Mouse (Mus musculus) spleen, adult 18-20 months (tissue): ENCODE results near the gene Fam181a.

Experiments
- DNase-seq, 2 experiments: peaks; one replicate each; pipeline ENCODE4 v3.0.0; 2022; ENCODE audit warnings: mixed read lengths in 2 of 2

Fam181a gene

DNA sequence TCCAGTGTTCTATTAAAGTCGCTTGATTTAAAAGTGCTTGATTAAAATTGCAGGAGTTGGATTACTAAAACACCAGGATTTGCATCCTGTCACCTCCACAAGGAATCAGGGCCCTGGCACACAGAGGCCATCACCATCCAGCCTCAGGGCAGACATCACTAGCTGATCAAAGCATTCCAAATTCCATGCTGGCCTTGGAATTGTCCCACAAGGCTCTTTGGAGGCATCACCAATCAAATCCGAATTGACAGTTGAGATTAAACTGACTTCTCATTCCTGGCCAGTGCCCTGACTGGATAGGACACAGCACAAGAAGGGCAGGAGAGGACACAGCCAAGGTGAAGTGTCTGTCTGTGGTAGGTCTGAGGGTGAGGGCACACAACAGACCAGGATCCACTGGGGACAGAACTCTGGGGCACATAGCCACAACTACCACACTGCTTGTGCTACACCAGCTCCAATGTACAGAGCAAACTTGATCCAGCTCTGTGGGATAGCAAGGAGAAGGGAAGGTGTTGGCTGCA, at the start of gene Fam181a:
Fam181a (plus strand) TSS at position 232 of the 524 bp plus-strand sequence.
- no peak for DNase-seq

DNA sequence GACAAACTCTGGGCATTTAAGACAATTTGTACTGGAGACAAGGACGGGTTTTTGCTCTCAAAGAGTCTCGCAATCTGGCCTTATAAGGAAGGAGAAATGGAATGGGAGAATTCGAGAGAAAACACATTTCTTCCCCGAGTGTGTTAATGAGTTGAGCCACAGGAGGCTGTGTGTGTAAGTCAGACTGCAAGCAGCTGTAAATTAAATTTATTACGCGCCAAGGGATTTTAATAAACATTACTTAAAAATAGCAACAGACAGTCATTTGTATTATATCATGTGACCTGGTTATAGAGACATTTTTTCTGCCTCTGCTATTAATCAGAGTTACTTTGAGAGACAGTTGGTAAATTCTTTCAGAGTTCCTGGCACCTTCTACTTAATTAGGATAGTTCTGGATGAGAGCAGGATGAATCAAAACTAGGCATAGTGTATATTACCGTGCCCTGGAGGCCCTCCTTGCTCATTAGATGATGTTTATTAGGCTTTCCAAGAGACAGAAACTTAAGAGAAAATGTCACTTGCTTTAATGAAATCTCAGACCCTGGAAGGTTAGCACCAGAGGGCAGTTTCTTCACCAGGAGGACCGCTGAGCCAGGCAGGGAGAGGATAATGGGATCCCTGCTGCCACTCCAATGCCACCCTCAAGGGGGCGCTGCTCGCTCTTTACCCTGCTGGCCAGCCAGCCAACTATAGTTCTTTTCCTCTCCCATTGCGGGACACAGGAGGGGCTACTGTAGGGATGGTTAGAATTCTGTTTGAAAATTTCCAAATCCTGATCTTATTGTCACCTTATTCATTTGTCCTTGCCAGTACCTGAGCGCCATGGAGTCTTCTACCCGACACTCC, 48.5 kb upstream of the Fam181a start:
- peak in 1 of 2 experiments; percentile 23 for DNase-seq

DNA sequence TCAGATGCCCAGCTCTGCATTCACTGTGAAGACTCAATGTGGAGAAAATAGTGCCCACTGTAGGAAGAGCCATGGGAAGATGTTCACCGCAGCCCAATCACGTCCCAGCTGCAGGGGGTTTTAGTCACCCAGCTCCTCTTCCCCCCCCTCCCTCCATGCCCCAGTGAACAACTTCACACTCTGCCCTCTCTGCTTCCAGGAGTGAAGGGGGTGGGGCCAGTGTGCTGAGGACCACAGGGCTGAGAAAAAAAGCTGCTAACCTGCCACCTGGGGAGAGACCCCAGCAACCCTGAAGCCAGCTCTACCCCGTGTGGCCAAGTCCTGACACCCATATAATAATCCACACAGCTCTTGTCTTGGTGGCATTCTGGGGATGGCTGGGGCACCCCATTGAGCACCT, 44.2 kb upstream of the Fam181a start:
- no peak for DNase-seq

DNA sequence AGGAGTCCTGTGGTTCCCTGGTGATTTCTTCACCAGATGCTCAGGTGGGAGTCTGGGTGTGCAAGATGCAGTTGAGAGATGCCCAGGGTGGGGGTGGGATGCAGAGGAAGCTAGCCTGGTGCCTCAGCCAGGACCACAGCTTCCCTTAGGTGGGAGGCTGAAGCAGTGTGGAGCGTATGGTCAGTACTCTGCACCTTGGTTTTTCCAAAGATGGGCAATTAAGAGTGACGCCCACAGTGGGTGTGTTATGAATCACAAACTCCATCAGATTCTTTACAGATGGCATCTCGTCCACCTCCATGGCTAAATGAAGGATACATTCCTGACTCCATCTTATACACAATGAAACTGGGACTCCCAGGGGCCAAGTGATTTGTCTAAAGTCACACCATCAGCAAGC, 38.6 kb upstream of the Fam181a start:
- DNase-seq = no peak

DNA sequence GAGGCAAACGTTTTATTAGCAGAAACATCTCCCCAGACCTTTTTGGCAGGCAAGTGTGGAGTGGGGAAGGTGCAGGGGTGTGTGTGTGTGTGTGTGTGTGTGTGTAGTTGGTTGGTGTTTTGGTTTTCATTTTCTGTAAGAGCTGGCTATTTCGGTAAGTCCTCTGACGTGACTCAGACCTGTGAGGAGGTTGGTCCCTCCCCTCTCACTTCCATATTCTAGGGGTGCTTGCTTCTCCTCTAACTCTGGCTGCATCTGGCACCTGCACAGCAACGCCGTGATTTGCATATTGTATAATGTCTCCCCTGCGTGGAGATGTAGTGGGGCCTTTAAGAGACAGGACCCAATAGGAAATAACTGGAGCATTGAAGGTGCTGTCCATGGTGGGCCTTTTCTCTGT, 37.7 kb upstream of the Fam181a start:
- DNase-seq = no peak

DNA sequence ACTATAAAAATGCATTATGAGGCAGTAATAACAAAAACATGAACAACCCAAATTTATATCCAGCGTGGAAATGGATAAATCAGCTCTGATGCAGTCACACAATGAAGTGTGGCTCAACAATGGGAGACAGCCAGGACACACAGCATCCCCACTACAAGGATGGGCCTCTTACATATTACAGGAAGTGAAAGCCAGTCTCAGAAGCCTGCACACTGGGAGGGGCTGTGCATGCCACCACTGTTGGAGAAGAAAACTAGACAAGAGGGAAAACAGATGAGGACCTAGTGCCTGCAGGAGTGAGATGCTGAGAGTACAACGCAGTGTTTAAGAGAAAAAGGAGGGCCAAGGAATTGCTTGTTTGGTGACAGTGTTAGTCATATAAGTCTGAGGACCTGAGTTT, 37.0 kb upstream of the Fam181a start:
- no peak for DNase-seq

DNA sequence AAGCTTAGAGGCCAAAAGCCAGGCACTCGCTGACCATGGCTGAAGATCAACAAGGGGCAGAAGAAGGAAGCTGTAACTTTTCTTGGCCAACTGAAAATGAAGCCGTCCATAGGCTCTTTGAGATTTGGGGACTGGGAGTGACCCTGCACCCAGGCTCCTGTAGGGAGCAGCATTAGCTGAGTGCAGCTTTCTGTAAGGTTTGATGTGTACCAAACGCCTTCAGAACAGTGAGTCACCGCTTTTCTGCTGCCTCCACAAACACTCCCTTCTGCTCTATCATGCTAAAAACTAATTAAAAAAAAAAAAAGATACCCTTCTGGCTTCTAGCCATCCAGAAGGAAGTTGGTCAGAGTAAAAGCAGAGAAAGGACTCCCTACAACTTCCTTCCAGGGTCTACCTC, 34.4 kb upstream of the Fam181a start:
- DNase-seq = no peak

DNA sequence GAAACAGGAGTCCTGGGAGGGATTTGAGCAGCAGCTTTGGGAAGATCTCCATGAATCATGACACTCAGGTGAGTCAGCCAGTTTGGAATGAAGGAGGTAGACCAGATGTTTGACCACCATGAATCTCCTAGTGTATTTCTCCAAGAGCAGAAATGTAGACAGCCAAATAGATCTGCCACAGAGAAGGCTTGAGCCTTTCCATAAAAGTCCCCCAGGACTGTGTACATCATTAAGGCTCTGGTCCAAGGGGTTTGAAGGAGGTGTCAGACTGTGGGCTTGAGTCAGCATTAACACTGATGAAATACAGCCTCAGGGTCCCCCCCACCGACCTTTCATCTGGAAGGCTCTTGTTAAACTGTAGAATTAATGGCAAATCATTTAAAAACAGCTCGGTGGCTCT, 29.3 kb upstream of the Fam181a start:
- DNase-seq = no peak

DNA sequence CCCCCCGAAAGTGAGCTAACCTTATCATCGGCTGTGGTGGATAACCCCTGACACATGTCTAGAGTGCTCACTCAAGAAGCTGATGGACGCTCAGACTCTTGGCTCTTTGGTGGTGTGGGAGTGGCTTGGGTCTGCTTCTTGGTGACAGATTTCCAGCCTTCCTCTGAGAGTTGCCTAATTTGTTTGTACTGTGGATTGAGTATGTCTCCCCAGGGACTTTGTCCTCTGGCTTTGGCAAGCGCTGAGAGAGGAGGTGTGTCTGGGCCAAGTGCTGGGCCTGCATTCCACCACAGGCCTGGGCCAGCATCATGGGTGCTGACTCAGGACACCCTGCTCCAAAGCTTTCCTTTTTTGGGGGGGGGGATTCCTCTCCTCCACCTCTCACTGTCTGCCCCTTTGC, 28.9 kb upstream of the Fam181a start:
- no peak for DNase-seq

DNA sequence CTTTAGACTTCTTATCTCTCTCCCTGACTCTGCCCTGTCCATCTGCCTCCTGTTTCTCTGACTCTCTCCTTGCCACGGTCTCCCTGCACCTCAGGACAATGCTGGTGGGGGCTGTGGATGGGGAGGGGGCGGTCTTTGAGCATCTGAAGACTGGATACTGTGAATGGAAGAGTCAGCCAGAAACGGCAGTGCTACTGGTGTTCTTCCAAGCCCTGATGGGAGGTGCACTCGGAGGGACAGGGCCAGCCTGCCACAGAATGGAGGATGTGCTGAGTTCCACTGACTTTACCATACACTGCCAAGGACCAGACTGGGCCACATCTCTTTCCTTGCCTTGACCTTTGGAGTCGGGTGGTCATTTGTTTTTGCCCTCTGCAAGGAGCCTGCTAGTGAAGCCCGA, 27.8 kb upstream of the Fam181a start:
- DNase-seq = no peak

DNA sequence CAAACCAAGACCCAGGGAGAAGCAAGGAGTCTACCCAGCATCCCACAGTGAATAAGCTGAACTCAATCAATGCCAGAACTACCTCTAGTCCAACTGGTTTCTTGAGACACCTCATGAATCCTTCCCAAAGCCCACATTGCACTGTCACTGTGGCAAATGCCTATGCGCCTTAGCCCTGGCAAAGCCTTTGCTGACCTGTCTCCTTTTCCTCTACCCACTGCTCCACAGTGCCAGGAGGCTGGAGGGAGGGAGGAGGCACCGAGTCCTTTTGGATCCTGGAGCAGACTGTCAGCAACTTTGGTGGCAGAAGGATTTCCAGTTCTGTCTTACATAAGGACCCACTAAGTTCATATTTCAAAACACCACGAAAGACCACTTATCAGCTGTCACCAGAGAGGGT, 27.4 kb upstream of the Fam181a start:
- no peak for DNase-seq

DNA sequence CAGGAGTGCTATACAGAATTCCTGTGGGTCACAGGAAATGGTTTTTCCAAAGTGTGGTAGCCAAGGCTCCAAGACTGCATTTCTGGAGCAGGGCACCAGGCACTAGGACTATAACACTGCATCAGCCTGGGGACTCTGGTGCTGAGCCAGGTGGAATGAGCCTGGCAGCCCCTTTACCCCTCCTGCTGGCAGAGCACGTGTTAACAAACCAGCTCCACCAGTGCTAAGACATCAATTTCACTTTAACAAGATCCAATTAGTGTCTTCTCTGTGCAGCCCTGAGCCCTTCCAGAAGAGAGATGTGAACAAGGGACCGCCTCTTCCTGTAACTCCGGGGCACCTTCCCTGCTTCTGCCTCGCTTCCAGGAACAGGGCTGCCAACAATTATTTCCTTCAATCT, 23.5 kb upstream of the Fam181a start:
- no peak for DNase-seq

DNA sequence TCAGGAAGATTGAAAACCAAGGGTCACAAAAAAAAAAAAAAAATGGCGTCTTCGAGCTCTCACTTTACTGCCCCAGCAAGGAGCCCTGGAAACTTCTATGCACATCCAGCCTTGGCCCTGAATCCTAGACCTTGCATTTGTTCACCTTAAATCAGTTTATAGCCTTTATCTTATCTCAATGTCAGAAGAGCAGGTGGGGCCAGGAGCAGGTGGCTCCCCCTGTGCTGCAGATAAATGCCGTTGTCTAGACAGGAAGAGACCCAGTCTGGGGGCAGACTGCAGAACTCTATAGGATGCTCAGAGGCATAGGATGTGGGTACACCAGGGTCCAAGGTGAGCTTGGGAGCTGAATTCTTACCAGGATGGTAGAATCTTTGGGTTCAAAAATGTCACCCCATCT, 18.4 kb upstream of the Fam181a start:
- DNase-seq = no peak

DNA sequence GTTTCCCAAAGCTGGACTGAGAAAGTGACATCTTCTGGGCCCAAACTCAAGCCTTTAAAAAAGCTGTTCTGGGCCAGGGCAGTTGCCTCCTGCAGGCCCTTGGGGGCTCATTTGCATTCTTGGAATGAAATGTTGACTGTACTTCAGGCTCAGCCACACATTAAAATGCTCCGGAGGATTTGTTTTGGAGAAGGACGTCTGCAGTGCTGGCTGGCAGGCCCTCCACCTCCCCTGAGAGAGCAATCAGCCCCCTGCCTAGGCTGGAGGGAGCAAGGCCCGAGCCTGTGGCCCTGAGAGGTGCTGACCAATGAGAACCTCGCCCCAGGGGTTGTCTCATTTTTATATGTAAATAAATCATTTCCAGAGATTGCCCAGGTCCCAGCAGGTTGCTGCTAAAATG, 14.5 kb upstream of the Fam181a start:
- DNase-seq = no peak

DNA sequence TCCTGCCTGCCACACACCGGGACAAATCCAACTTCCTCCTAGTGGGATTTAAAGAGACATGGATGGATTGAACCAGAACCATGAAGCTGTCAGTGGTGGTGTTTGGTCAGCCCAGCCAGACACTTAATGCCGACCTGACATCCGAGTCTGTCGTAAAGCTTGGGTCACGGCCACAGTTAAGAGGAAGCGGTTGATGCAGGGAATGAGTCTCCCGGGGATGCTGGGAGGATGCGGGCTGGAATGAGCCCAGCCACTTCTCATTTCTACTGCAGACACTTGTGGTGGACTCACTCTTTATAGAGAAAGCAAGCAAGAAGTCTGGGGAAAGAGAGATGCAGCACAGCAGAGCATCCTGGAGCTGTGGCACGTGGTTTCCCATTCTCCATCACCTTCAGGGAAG, 10.3 kb upstream of the Fam181a start:
- no peak for DNase-seq

DNA sequence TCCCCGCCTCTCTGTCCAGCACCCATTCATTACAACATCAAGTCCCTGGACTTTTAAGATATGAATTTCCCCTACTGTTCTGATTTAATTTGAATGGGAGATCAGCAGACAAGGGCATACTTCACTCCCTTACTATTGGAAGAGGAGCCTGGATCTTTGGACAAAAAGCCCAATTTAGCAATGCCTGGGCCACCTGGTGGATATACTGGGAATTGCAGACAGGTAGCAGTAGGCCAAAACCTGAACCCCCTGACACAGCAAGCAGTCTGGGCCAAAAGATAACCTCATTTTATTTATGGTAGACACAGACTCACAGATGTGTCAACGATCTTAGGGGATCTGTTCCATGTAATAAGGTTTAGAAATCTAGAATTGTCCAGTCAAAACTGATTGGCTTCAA, 9.1 kb upstream of the Fam181a start:
- DNase-seq = peak in 1 of 2 experiments; percentile 53

DNA sequence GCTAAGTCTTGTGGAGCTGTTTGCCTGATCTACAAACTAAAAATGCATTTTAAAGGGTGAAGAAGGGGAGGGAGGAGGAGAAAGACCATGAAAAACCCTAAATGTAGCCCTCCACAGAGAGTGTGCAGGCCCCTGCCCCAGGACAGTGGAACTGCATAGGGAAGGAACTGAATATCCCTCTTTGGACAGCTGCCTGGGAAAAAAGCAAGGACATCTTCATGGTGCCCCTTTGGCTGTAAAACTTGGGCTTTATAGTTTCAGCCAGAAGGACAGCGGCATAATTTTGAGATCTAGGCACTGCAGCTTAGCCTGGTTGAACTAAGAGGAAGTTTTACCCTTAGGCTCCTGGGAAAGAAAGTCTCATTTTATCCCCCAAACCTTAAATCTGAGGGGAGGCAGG, 7.8 kb upstream of the Fam181a start:
- DNase-seq = no peak

DNA sequence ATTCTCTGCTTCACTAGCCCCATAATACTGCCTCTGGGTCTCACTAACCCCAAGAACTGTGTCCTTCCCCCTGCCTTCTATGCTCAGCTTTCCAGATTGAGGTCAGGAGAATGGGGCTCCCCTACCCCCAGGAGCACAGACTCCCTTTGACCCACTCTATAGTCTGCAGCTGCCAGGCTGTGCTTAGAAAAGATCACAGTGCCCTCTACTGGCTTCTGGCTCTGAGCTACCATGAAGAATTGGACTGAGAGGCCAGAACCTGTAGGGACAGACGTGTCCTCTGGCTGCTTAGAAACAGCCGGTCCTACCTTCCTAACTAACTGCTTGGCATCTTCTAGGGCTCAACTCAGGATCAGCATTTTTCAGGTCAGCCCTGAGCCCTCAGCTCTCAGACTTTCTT, 4.6 kb upstream of the Fam181a start:
- no peak for DNase-seq

DNA sequence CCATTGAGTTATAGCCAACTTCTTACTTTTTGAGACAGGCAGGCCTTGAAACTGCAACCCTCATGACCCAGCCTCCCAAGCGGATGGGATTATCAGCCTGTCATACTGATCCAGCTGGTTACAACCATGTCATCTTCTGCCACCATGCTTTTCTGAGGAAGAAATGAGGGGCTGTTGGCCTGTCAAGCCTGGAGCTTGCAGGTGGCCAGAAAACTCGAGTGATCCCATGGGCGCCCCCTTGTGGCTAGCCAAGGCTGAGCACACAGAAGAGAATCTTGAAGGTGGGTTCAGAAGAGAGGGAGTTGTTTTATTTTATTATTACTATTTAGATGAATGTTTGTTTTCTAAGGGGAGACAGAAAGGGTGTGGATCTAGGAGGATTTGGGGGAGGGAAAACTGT, 4.1 kb upstream of the Fam181a start:
- DNase-seq = peak in 1 of 2 experiments; percentile 53

DNA sequence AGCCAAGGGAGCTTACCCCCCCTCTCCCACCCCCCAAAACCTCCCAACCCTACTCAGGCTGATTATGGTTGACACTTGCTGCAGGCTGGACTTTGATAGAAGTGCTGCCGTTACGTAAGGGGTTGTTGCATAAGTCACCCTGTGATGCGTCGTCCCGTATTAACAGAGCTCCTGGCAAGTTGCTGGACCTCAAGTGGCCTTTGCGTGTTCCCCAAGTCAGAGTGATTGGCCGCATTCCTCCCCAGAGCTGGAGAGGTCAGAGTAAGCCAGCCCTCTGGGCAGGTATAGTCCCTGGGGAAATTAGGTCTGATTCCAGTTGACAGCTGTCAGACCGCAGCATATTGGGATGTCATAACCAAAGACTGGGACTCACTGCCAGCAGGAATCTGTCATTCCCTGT, 1.1 kb downstream of the Fam181a start:
- DNase-seq = no peak

DNA sequence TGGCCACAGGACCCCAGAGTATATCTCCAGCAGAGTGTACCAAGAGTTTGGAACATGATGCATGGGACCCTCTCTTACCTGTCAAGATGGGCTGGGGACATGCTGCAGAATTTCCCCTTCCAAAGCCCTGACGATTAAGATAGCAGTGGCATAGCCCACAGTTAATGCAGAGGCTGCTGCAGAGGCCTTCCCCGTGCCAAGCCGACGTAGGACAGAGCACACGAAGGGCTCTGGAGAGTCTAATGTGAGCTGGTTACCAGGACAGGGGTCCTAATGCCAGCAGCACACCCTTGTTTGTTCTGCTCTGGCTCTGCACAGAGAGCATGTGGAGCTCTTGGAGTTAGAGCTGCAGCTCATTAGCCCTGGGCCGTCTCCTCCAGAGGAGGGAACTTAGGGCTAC, 2.5 kb downstream of the Fam181a start:
- DNase-seq = no peak

DNA sequence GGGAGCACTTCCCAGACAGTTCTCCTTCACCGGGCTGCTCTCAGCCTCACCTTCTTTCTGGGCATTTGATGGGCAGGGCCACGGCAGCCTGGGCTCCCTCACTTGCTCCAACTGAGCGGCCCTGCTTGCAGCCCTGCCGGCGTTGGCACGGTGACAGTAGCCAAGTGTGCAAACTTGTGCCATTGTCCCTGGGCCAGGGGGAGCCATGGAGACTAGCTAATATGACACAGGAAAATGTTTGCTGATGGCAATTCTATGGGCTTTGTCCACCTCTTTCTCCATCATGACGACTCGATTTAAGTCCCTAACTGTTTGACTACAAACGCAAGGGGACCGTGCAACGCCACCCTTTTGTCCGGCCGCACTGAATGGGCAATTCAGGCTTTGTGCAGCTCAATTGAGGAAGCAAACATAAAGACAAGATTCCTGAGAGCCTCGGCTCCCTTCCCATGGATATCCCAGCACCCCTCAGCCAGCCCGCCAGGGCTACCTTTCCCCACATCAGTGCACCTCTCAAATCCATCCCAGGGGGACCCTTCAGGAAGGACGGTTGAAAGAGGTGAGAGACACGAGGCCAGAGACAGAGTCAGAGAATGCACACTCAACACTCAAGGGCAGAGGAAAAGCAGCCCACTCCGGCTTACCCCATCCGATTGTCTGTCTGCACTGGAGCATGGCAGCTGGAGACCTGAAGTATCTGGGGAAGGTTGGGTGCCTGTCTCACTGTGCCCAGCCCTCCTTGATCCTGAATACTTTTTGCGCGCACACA, 3.3 kb downstream of the Fam181a start:
- no peak for DNase-seq

DNA sequence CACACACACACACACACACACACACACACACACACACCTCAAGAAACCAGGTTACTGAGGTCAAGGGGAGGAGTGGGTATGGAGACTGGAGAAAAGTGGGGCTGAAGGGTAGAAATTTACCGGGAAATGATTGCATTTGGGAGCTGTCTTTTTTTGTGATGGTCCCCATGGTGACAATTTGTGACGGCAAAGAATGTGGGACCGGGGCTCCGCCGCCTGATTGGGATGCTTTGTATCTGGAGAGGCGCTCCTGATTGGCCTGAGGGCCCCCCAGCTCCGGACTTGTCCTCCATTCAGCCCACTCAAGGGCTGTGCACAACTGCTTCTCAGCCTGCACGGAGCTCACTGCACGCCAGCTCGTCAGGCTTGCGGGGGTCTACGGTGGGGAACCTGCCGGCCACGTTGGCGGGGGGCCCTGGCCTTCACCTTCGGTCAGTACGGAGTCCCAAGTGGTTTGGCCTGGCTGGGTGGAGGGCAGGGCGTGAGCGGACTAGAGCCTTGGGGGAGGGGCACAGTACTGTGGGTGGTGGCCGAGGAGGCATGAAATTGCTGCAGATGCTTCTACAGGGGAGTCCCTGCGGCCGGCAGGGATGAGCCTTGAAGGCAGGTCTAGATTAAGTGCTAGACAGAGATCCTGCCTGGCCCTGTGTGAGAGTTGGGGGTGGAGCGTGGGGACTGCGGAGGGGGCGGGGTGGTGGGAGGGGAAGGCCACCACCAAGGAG, 4.0 kb downstream of the Fam181a start:
- DNase-seq = no peak
